Mouse (Mus musculus) hindbrain, embryonic 15.5 days (tissue): Measurements from ENCODE around the gene P2rx3. TPM values are rescaled to one million over a fixed set of nuclear protein-coding genes. Genes with fewer than 3 reads are reported as not detected.

Experiments used
- ATAC-seq: fragments of 200-750 bp; cut with Nextera tagmentation; 2 replicates; pipeline ENCODE4 v1.8.0; 2017; ENCODE audit warnings: low read depth, moderate number of reproducible peaks, moderate TSS enrichment; ENCODE audit not compliant: low FRiP score
- H3K27ac ChIP-seq: fragments of 300-500 bp; sonication (generic); replicated peaks from 2 replicates; pipeline ENCODE4 v1.5.1; 2015; ENCODE audit warnings: mild to moderate bottlenecking, inconsistent platforms
- H3K27me3 ChIP-seq: fragments of 300-500 bp; sonication (generic); 2 replicates; pipeline ENCODE4 v1.6.1; 2015; ENCODE audit warnings: control low read depth, inconsistent platforms
- H3K36me3 ChIP-seq: fragments of 300-500 bp; sonication (generic); 2 replicates; pipeline ENCODE4 v1.6.1; 2015; ENCODE audit warnings: control low read depth, inconsistent platforms
- H3K4me1 ChIP-seq: fragments of 300-500 bp; sonication (generic); replicated peaks from 2 replicates; pipeline ENCODE4 v1.6.1; 2015; ENCODE audit warnings: control low read depth, inconsistent platforms
- H3K4me2 ChIP-seq: fragments of 300-500 bp; sonication (generic); 2 replicates; pipeline ENCODE4 v1.6.1; 2015; ENCODE audit warnings: moderate library complexity, mild to moderate bottlenecking, inconsistent platforms
- H3K4me3 ChIP-seq: fragments of 300-500 bp; sonication (generic); 2 replicates; pipeline ENCODE4 v1.5.1; 2015; ENCODE audit warnings: mild to moderate bottlenecking, inconsistent platforms
- H3K9ac ChIP-seq: fragments of 300-500 bp; sonication (generic); 2 replicates; pipeline ENCODE4 v1.6.1; 2015; ENCODE audit warnings: inconsistent platforms
- H3K9me3 ChIP-seq: fragments of 300-500 bp; sonication (generic); 2 replicates; pipeline ENCODE4 v1.6.1; 2016; ENCODE audit warnings: control low read depth, inconsistent platforms
- WGBS: fragments of 180-500 bp; shearing (Covaris S2); methylation state at CpG from one replicate; pipeline ENCODE4 v1.1.7; 2015; 5-methylcytosine and 5-hydroxymethylcytosine counted together
- polyA plus RNA-seq: library from polyadenylated mRNA; unstranded; fragments of >200 nt; fragmentation: Nextera tagmentation; extraction: Ambion mirVana; gene quantifications from 2 replicates; pipeline ENCODE4 v1.2.1, GENCODE M21; 2015

P2rx3 gene
- polyA plus RNA-seq, 1 experiment from 2014 or later = 7.3 TPM

GRCm38 (mm10) chr2:85036507-85037046, 685 bp downstream of the P2rx3 start:
- H3K9ac ChIP-seq = peak overlapping the region; percentile 91
- H3K36me3 ChIP-seq = peaks cover 23% of the 10 kb centered on the region
- no peaks in the 10 kb centered on the region for H3K27me3 ChIP-seq
- peaks cover 20% of the 10 kb centered on the region for H3K4me1 ChIP-seq
- H3K4me3 ChIP-seq = peak overlapping the region; percentile 75
- peak; percentile 57 for ATAC-seq
- H3K9me3 ChIP-seq = no peaks in the 10 kb centered on the region
- peak overlapping the region; percentile 83 for H3K27ac ChIP-seq
- 12% methylated on average over 11 of the region's 11 CpGs for WGBS
- peak overlapping the region; percentile 83 for H3K4me2 ChIP-seq

GRCm38 (mm10) chr2:85034169-85034568, 3.1 kb downstream of the P2rx3 start:
- peaks cover 20% of the 10 kb centered on the region for H3K4me1 ChIP-seq
- H3K4me2 ChIP-seq = no peak overlapping the region
- no peaks in the 10 kb centered on the region for H3K27me3 ChIP-seq
- H3K9ac ChIP-seq = no peak overlapping the region
- ATAC-seq = no peak
- WGBS = 78% methylated on average over 7 of the region's 7 CpGs
- H3K36me3 ChIP-seq = no peaks in the 10 kb centered on the region
- no peak overlapping the region for H3K4me3 ChIP-seq
- no peaks in the 10 kb centered on the region for H3K9me3 ChIP-seq
- no peak overlapping the region for H3K27ac ChIP-seq

GRCm38 (mm10) chr2:85033121-85033520, 4.1 kb downstream of the P2rx3 start:
- WGBS = 83% methylated on average over 2 of the region's 2 CpGs
- no peak overlapping the region for H3K4me2 ChIP-seq
- H3K27me3 ChIP-seq = no peaks in the 10 kb centered on the region
- no peaks in the 10 kb centered on the region for H3K36me3 ChIP-seq
- ATAC-seq = no peak
- no peak overlapping the region for H3K4me3 ChIP-seq
- no peak overlapping the region for H3K9ac ChIP-seq
- H3K4me1 ChIP-seq = peaks cover 14% of the 10 kb centered on the region
- no peaks in the 10 kb centered on the region for H3K9me3 ChIP-seq
- H3K27ac ChIP-seq = no peak overlapping the region

- Histone ChIP-seq H3K27ac (no peak overlapping the region), H3K36me3 (no peaks in the 10 kb centered on the region), H3K9me3 (no peaks in the 10 kb centered on the region), H3K4me3 (no peak overlapping the region), H3K4me1 (peaks cover 2% of the 10 kb centered on the region), H3K27me3 (no peaks in the 10 kb centered on the region), H3K9ac (no peak overlapping the region), H3K4me2 (no peak overlapping the region)
- WGBS = 70% methylated on average over 6 of the region's 6 CpGs
- ATAC-seq = no peak
These were observed 6.3 kb downstream of the P2rx3 start for GRCm38 (mm10) chr2:85030989-85031388.

- no peak overlapping the region for H3K9ac ChIP-seq
- no peaks in the 10 kb centered on the region for H3K9me3 ChIP-seq
- H3K36me3 ChIP-seq = no peaks in the 10 kb centered on the region
- no peak overlapping the region for H3K4me3 ChIP-seq
- H3K27me3 ChIP-seq = no peaks in the 10 kb centered on the region
- no peak overlapping the region for H3K27ac ChIP-seq
- H3K4me2 ChIP-seq = no peak overlapping the region
- WGBS = 60% methylated on average over 6 of the region's 6 CpGs
- ATAC-seq = no peak
- no peaks in the 10 kb centered on the region for H3K4me1 ChIP-seq
These were observed 7.4 kb downstream of the P2rx3 start for GRCm38 (mm10) chr2:85029897-85030296.

GRCm38 (mm10) chr2:85027281-85027680, 10.0 kb downstream of the P2rx3 start:
- no peaks in the 10 kb centered on the region for H3K36me3 ChIP-seq
- H3K4me3 ChIP-seq = no peak overlapping the region
- no peak overlapping the region for H3K9ac ChIP-seq
- WGBS = 81% methylated on average over 5 of the region's 5 CpGs
- H3K4me2 ChIP-seq = no peak overlapping the region
- H3K27me3 ChIP-seq = no peaks in the 10 kb centered on the region
- no peaks in the 10 kb centered on the region for H3K9me3 ChIP-seq
- H3K4me1 ChIP-seq = no peaks in the 10 kb centered on the region
- no peak overlapping the region for H3K27ac ChIP-seq
- ATAC-seq = no peak

- Histone ChIP-seq H3K9ac (no peak overlapping the region), H3K27ac (no peak overlapping the region), H3K4me1 (no peaks in the 10 kb centered on the region), H3K36me3 (no peaks in the 10 kb centered on the region), H3K27me3 (no peaks in the 10 kb centered on the region), H3K4me2 (no peak overlapping the region), H3K9me3 (no peaks in the 10 kb centered on the region), H3K4me3 (no peak overlapping the region)
- 87% methylated on average over 3 of the region's 3 CpGs for WGBS
- ATAC-seq = no peak
These were observed 11.1 kb downstream of the P2rx3 start for GRCm38 (mm10) chr2:85026178-85026577.

GRCm38 (mm10) chr2:85022043-85022442, 15.2 kb downstream of the P2rx3 start:
- no peaks in the 10 kb centered on the region for H3K36me3 ChIP-seq
- no peaks in the 10 kb centered on the region for H3K4me1 ChIP-seq
- H3K27me3 ChIP-seq = no peaks in the 10 kb centered on the region
- 29% methylated on average over 4 of the region's 4 CpGs for WGBS
- no peaks in the 10 kb centered on the region for H3K9me3 ChIP-seq
- no peak overlapping the region for H3K27ac ChIP-seq
- no peak overlapping the region for H3K4me3 ChIP-seq
- no peak overlapping the region for H3K4me2 ChIP-seq
- no peak overlapping the region for H3K9ac ChIP-seq
- no peak for ATAC-seq

GRCm38 (mm10) chr2:85014588-85014982, 22.7 kb downstream of the P2rx3 start:
- H3K9me3 ChIP-seq = no peaks in the 10 kb centered on the region
- H3K9ac ChIP-seq = no peak overlapping the region
- ATAC-seq = no peak
- no peaks in the 10 kb centered on the region for H3K36me3 ChIP-seq
- no peak overlapping the region for H3K4me2 ChIP-seq
- no peak overlapping the region for H3K4me3 ChIP-seq
- no peak overlapping the region for H3K27ac ChIP-seq
- whole genome bisulfite sequencing = 69% methylated on average over 3 of the region's 3 CpGs
- H3K4me1 ChIP-seq = peaks cover 6% of the 10 kb centered on the region; the same call in 1 of the 2 replicates
- H3K27me3 ChIP-seq = no peaks in the 10 kb centered on the region

- Histone ChIP-seq H3K36me3 (no peaks in the 10 kb centered on the region), H3K4me2 (no peak overlapping the region), H3K27me3 (no peaks in the 10 kb centered on the region), H3K9me3 (no peaks in the 10 kb centered on the region), H3K9ac (no peak overlapping the region), H3K4me3 (no peak overlapping the region), H3K4me1 (peaks cover 6% of the 10 kb centered on the region; the same call in 1 of the 2 replicates), H3K27ac (no peak overlapping the region)
- WGBS = 91% methylated on average over 5 of the region's 5 CpGs
- no peak for ATAC-seq
These were observed 23.3 kb downstream of the P2rx3 start for GRCm38 (mm10) chr2:85013826-85014587.

- 92% methylated on average over 14 of the region's 14 CpGs for WGBS
- H3K27ac ChIP-seq = no peak overlapping the region
- H3K4me3 ChIP-seq = no peak overlapping the region
- H3K4me2 ChIP-seq = no peak overlapping the region
- H3K27me3 ChIP-seq = no peaks in the 10 kb centered on the region
- no peaks in the 10 kb centered on the region for H3K9me3 ChIP-seq
- H3K4me1 ChIP-seq = peaks cover 6% of the 10 kb centered on the region; the same call in 1 of the 2 replicates
- no peak for ATAC-seq
- H3K36me3 ChIP-seq = no peaks in the 10 kb centered on the region
- H3K9ac ChIP-seq = no peak overlapping the region
These were observed 24.6 kb downstream of the P2rx3 start for GRCm38 (mm10) chr2:85012679-85013078.

- ATAC-seq = no peak
- no peaks in the 10 kb centered on the region for H3K27me3 ChIP-seq
- peaks cover 6% of the 10 kb centered on the region; the same call in 1 of the 2 replicates for H3K4me1 ChIP-seq
- 73% methylated on average over 9 of the region's 9 CpGs for WGBS
- no peak overlapping the region for H3K9ac ChIP-seq
- no peak overlapping the region for H3K4me2 ChIP-seq
- H3K9me3 ChIP-seq = no peaks in the 10 kb centered on the region
- no peak overlapping the region for H3K4me3 ChIP-seq
- no peak overlapping the region for H3K27ac ChIP-seq
- H3K36me3 ChIP-seq = no peaks in the 10 kb centered on the region
These were observed 25.2 kb downstream of the P2rx3 start for GRCm38 (mm10) chr2:85011906-85012604.
